Mouse (Mus musculus) C2C12 (cell line): ENCODE data around the gene Frmd4b. TPM values are rescaled to one million over a fixed set of nuclear protein-coding genes. Genes with fewer than 3 reads are reported as not detected.

Experiments used
- H3K27me3 ChIP-seq: one replicate; pipeline ENCODE4 v1.6.1; 2011; ENCODE audit not compliant: control insufficient read depth, insufficient read depth, insufficient read length
- H3K36me3 ChIP-seq: one replicate; pipeline ENCODE4 v1.6.1; 2011; ENCODE audit not compliant: control insufficient read depth, insufficient read depth
- H3K4me3 ChIP-seq: one replicate; pipeline ENCODE4 v1.5.1; 2011; ENCODE audit warnings: mild to moderate bottlenecking, control low read depth; ENCODE audit not compliant: poor library complexity, insufficient read depth, severe bottlenecking
- H3K79me2 ChIP-seq: one replicate; pipeline ENCODE4 v1.6.1; 2011; ENCODE audit not compliant: control insufficient read depth, insufficient read depth
- H3K79me3 ChIP-seq: one replicate; pipeline ENCODE4 v1.6.1; 2011; ENCODE audit warnings: low read depth, control low read depth
- H3ac ChIP-seq: one replicate; pipeline ENCODE3; 2011; ENCODE audit warnings: low read depth; ENCODE audit not compliant: control insufficient read depth, insufficient read length
- CEBPB ChIP-seq: IDR thresholded peaks from one replicate; pipeline ENCODE4 v1.6.1; 2011; ENCODE audit warnings: low read depth, mild to moderate bottlenecking, control low read depth, moderate library complexity
- CTCF ChIP-seq: IDR thresholded peaks from one replicate; pipeline ENCODE4 v1.5.1; 2011; ENCODE audit not compliant: control insufficient read depth, insufficient read depth, insufficient read length
- FOSL1 ChIP-seq: IDR thresholded peaks from one replicate; pipeline ENCODE4 v1.8.0; 2011; ENCODE audit warnings: mild to moderate bottlenecking, low read length; ENCODE audit not compliant: poor library complexity, insufficient read depth, severe bottlenecking
- MAX ChIP-seq: IDR thresholded peaks from one replicate; pipeline ENCODE4 v1.6.1; 2011; ENCODE audit warnings: mild to moderate bottlenecking, control low read depth
- MYOD1 ChIP-seq: IDR thresholded peaks from one replicate; pipeline ENCODE4 v1.6.1; 2011; ENCODE audit warnings: low read depth; ENCODE audit not compliant: control insufficient read depth, insufficient read length
- MYOG ChIP-seq: IDR thresholded peaks from one replicate; pipeline ENCODE4 v1.6.1; 2011; ENCODE audit not compliant: control insufficient read depth, insufficient read length; ENCODE audit errors: extremely low read depth
- USF1 ChIP-seq: IDR thresholded peaks from one replicate; pipeline ENCODE4 v1.6.1; 2011; ENCODE audit warnings: low read depth, mild to moderate bottlenecking, control low read depth, moderate library complexity
- polyA plus RNA-seq: library from polyadenylated mRNA; unstranded; fragments of >200 nt; fragmentation: generic; extraction: Trizol; gene quantifications from one replicate; pipeline ENCODE4 v1.2.1, GENCODE M21; 2012; ENCODE audit warnings: missing spikeins

The Frmd4b gene
- polyA plus RNA-seq, 1 experiment: not detected

GRCm38 (mm10) chr6:97311599-97312544 lies 305.5 kb downstream of the Frmd4b start:
- no peaks in the 10 kb centered on the region for H3K27me3 ChIP-seq
- no peak overlapping the region for H3K4me3 ChIP-seq
- H3K79me2 ChIP-seq: no peaks in the 10 kb centered on the region
- no peaks in the 10 kb centered on the region for H3K79me3 ChIP-seq
- no peak for TF ChIP-seq MYOD1
- no peak for TF ChIP-seq MYOG
- TF ChIP-seq CEBPB: no peak
- no peaks in the 10 kb centered on the region for H3K36me3 ChIP-seq
- H3ac ChIP-seq: no peak overlapping the region

GRCm38 (mm10) chr6:97310901-97311331 lies 306.4 kb downstream of the Frmd4b start:
- TF ChIP-seq CTCF (no peak), MAX (no peak), USF1 (no peak), MYOD1 (no peak)
- Histone ChIP-seq H3ac (no peak overlapping the region), H3K4me3 (no peak overlapping the region), H3K79me2 (no peaks in the 10 kb centered on the region), H3K27me3 (no peaks in the 10 kb centered on the region), H3K79me3 (no peaks in the 10 kb centered on the region), H3K36me3 (no peaks in the 10 kb centered on the region)

GRCm38 (mm10) chr6:97309161-97309560 lies 308.2 kb downstream of the Frmd4b start:
- Histone ChIP-seq H3ac (no peak overlapping the region), H3K27me3 (no peaks in the 10 kb centered on the region), H3K36me3 (no peaks in the 10 kb centered on the region), H3K79me3 (no peaks in the 10 kb centered on the region), H3K4me3 (no peak overlapping the region), H3K79me2 (no peaks in the 10 kb centered on the region)
- TF ChIP-seq MAX (no peak), MYOD1 (no peak), MYOG (no peak)

GRCm38 (mm10) chr6:97308562-97308961 lies 308.8 kb downstream of the Frmd4b start:
- no peaks in the 10 kb centered on the region for H3K27me3 ChIP-seq
- no peaks in the 10 kb centered on the region for H3K36me3 ChIP-seq
- H3ac ChIP-seq: no peak overlapping the region
- TF ChIP-seq MYOD1 (no peak), MYOG (no peak), CTCF (no peak), MAX (no peak), FOSL1 (no peak), CEBPB (no peak), USF1 (no peak)
- H3K79me3 ChIP-seq: no peaks in the 10 kb centered on the region
- no peak overlapping the region for H3K4me3 ChIP-seq
- no peaks in the 10 kb centered on the region for H3K79me2 ChIP-seq

GRCm38 (mm10) chr6:97307231-97307630 lies 310.1 kb downstream of the Frmd4b start:
- Histone ChIP-seq H3K27me3 (no peaks in the 10 kb centered on the region), H3K79me3 (no peaks in the 10 kb centered on the region), H3ac (no peak overlapping the region), H3K36me3 (no peaks in the 10 kb centered on the region), H3K79me2 (no peaks in the 10 kb centered on the region), H3K4me3 (no peak overlapping the region)
- no peak for TF ChIP-seq MYOG
- no peak for TF ChIP-seq FOSL1
- TF ChIP-seq USF1: no peak
- TF ChIP-seq MAX: no peak
- TF ChIP-seq MYOD1: no peak
- TF ChIP-seq CEBPB: no peak
- no peak for TF ChIP-seq CTCF

- no peak for TF ChIP-seq USF1
- TF ChIP-seq MYOD1: no peak
- TF ChIP-seq MYOG: no peak
- TF ChIP-seq MAX: no peak
- TF ChIP-seq FOSL1: no peak
- no peak for TF ChIP-seq CTCF
- TF ChIP-seq CEBPB: no peak
Observed at GRCm38 (mm10) chr6:97306351-97306750, 311.0 kb downstream of the Frmd4b start.

GRCm38 (mm10) chr6:97305491-97305890 lies 311.9 kb downstream of the Frmd4b start:
- no peaks in the 10 kb centered on the region for H3K27me3 ChIP-seq
- TF ChIP-seq MYOG (no peak), CTCF (no peak), USF1 (no peak), MYOD1 (no peak), CEBPB (no peak), FOSL1 (no peak), MAX (no peak)
- H3K4me3 ChIP-seq: no peak overlapping the region
- no peaks in the 10 kb centered on the region for H3K79me3 ChIP-seq
- H3K79me2 ChIP-seq: no peaks in the 10 kb centered on the region
- no peak overlapping the region for H3ac ChIP-seq
- H3K36me3 ChIP-seq: no peaks in the 10 kb centered on the region

More at GRCm38 (mm10) chr6:97306351-97306750, 311.0 kb downstream of the Frmd4b start:
- H3K4me3 ChIP-seq: no peak overlapping the region
- H3ac ChIP-seq: no peak overlapping the region
- no peaks in the 10 kb centered on the region for H3K36me3 ChIP-seq
- H3K79me3 ChIP-seq: no peaks in the 10 kb centered on the region
- H3K79me2 ChIP-seq: no peaks in the 10 kb centered on the region
- H3K27me3 ChIP-seq: no peaks in the 10 kb centered on the region
